Mouse (Mus musculus) monocyte, adult 2 months (primary cell): ENCODE measurements around the gene Mindy3.

Source experiments
- DNase-seq, 2 experiments: peaks; one replicate each; pipeline ENCODE4 v3.0.0; 2022; ENCODE audit warnings: low spot score in 2 of 2, low read depth in 1 of 2

Gene Mindy3

GRCm38 (mm10) chr2:12372883-12373282 lies 46.4 kb downstream of the Mindy3 start:
- DNase-seq = no peak

GRCm38 (mm10) chr2:12371401-12371800 lies 47.9 kb downstream of the Mindy3 start:
- DNase-seq = no peak

GRCm38 (mm10) chr2:12368451-12368850 lies 50.8 kb downstream of the Mindy3 start:
- no peak for DNase-seq

GRCm38 (mm10) chr2:12368016-12368415 lies 51.3 kb downstream of the Mindy3 start:
- no peak for DNase-seq

GRCm38 (mm10) chr2:12361310-12361709 lies 58.0 kb downstream of the Mindy3 start:
- DNase-seq = no peak

GRCm38 (mm10) chr2:12354837-12355236 lies 64.4 kb downstream of the Mindy3 start:
- DNase-seq = no peak

GRCm38 (mm10) chr2:12348914-12349313 lies 70.4 kb downstream of the Mindy3 start:
- no peak for DNase-seq

GRCm38 (mm10) chr2:12331962-12332361 lies 87.3 kb downstream of the Mindy3 start:
- DNase-seq = no peak

GRCm38 (mm10) chr2:12329620-12330019 lies 89.7 kb downstream of the Mindy3 start:
- no peak for DNase-seq

- DNase-seq = no peak
Observed at GRCm38 (mm10) chr2:12329068-12329407, 90.2 kb downstream of the Mindy3 start.

GRCm38 (mm10) chr2:12328355-12329067 lies 90.8 kb downstream of the Mindy3 start:
- no peak for DNase-seq

GRCm38 (mm10) chr2:12327691-12328354 lies 91.4 kb downstream of the Mindy3 start:
- DNase-seq = no peak

GRCm38 (mm10) chr2:12327216-12327615 lies 92.1 kb downstream of the Mindy3 start:
- DNase-seq = peak in 1 of 2 experiments; percentile 6

GRCm38 (mm10) chr2:12325868-12326267 lies 93.4 kb downstream of the Mindy3 start:
- no peak for DNase-seq

GRCm38 (mm10) chr2:12325417-12325816 lies 93.9 kb downstream of the Mindy3 start:
- DNase-seq = no peak

GRCm38 (mm10) chr2:12320914-12321313 lies 98.4 kb downstream of the Mindy3 start:
- no peak for DNase-seq

GRCm38 (mm10) chr2:12318715-12319114 lies 100.6 kb downstream of the Mindy3 start:
- DNase-seq = no peak

- no peak for DNase-seq
Observed at GRCm38 (mm10) chr2:12318036-12318435, 101.2 kb downstream of the Mindy3 start.

GRCm38 (mm10) chr2:12317343-12317742 lies 101.9 kb downstream of the Mindy3 start:
- DNase-seq = peak; percentile 51 to 65

GRCm38 (mm10) chr2:12316361-12316760 lies 102.9 kb downstream of the Mindy3 start:
- no peak for DNase-seq

GRCm38 (mm10) chr2:12314028-12314427 lies 105.2 kb downstream of the Mindy3 start:
- DNase-seq = peak in 1 of 2 experiments; percentile 27

GRCm38 (mm10) chr2:12308466-12308865 lies 110.8 kb downstream of the Mindy3 start:
- no peak for DNase-seq

GRCm38 (mm10) chr2:12307311-12307710 lies 112.0 kb downstream of the Mindy3 start:
- no peak for DNase-seq
